Mouse (Mus musculus) kidney, adult 2 months (tissue): Measurements from ENCODE around the gene Atrnl1.

Experiments used
- CTCF ChIP-seq: fragments of 200-500 bp; conservative IDR thresholded peaks from 2 replicates; pipeline ENCODE4 v1.5.1; 2011; ENCODE audit warnings: low read depth, mild to moderate bottlenecking, control low read depth, low read length, moderate library complexity, mixed read lengths; ENCODE audit not compliant: insufficient read depth, insufficient read length
- POLR2A ChIP-seq: fragments of 200-500 bp; IDR thresholded peaks from one replicate; pipeline ENCODE4 v1.6.1; 2011; ENCODE audit warnings: low read depth, low read length, control low read depth

- TF ChIP-seq CTCF = 0 out of 2 replicates have a peak, but pooled peaks have one; percentile 13
- TF ChIP-seq POLR2A = no peak
Observed at GRCm38 (mm10) chr19:57611291-57612178, 701 bp downstream of the Atrnl1 start.
